Mouse (Mus musculus): Measurements from ENCODE around the gene Fgfr2. TPM values are rescaled to one million over a fixed set of nuclear protein-coding genes. Genes with fewer than 3 reads are reported as not detected.

Fgfr2 gene
- polyA plus RNA-seq, 1 experiment from 2014 or later = 86.9 TPM

- WGBS = 91% methylated on average over 9 of the region's 9 CpGs
- Histone ChIP-seq H3K27ac (ENCODE audit: low read depth, low read length) (no peak overlapping the region), H3K4me2 (ENCODE audit: low read depth) (no peak overlapping the region), H3K36me3 (ENCODE audit: control insufficient read depth, insufficient read depth, low read length) (no peaks in the 10 kb centered on the region), H3K9ac (ENCODE audit: low read length) (no peak overlapping the region), H3K27me3 (ENCODE audit: control insufficient read depth, insufficient read depth, low read length) (no peaks in the 10 kb centered on the region), H3K9me3 (ENCODE audit: control insufficient read depth, low read length) (no peaks in the 10 kb centered on the region), H3K4me3 (ENCODE audit: low read depth, low read length) (no peak overlapping the region), H3K4me1 (ENCODE audit: control insufficient read depth, insufficient read depth, low read length) (no peaks in the 10 kb centered on the region)
- ATAC-seq (ENCODE audit: insufficient read depth, low FRiP score, low TSS enrichment) (no peak), DNase-seq (ENCODE audit: low spot score) (no peak)
These were observed 226.8 kb downstream of the Fgfr2 start for GRCm38 (mm10) chr7:132896206-132896815.

GRCm38 (mm10) chr7:132894841-132895555 is 228.2 kb downstream of the Fgfr2 start:
- no peaks in the 10 kb centered on the region for H3K36me3 ChIP-seq (ENCODE audit: control insufficient read depth, insufficient read depth, low read length)
- H3K27ac ChIP-seq (ENCODE audit: low read depth, low read length) = no peak overlapping the region
- no peaks in the 10 kb centered on the region for H3K4me1 ChIP-seq (ENCODE audit: control insufficient read depth, insufficient read depth, low read length)
- no peak overlapping the region for H3K9ac ChIP-seq (ENCODE audit: low read length)
- DNase-seq (ENCODE audit: low spot score) (no peak), ATAC-seq (ENCODE audit: insufficient read depth, low FRiP score, low TSS enrichment) (no peak)
- 84% methylated on average over 7 of the region's 7 CpGs for WGBS
- no peak overlapping the region for H3K4me2 ChIP-seq (ENCODE audit: low read depth)
- no peaks in the 10 kb centered on the region for H3K9me3 ChIP-seq (ENCODE audit: control insufficient read depth, low read length)
- H3K4me3 ChIP-seq (ENCODE audit: low read depth, low read length) = no peak overlapping the region
- no peaks in the 10 kb centered on the region for H3K27me3 ChIP-seq (ENCODE audit: control insufficient read depth, insufficient read depth, low read length)

GRCm38 (mm10) chr7:132893336-132893735 is 229.8 kb downstream of the Fgfr2 start:
- 84% methylated on average over 1 of the region's 1 CpGs for WGBS
- H3K9me3 ChIP-seq (ENCODE audit: control insufficient read depth, low read length) = no peaks in the 10 kb centered on the region

GRCm38 (mm10) chr7:132892806-132893205 is 230.3 kb downstream of the Fgfr2 start:
- ATAC-seq (ENCODE audit: insufficient read depth, low FRiP score, low TSS enrichment) (no peak), DNase-seq (ENCODE audit: low spot score) (no peak)
- no peaks in the 10 kb centered on the region for H3K4me1 ChIP-seq (ENCODE audit: control insufficient read depth, insufficient read depth, low read length)
- no peak overlapping the region for H3K4me3 ChIP-seq (ENCODE audit: low read depth, low read length)
- H3K36me3 ChIP-seq (ENCODE audit: control insufficient read depth, insufficient read depth, low read length) = no peaks in the 10 kb centered on the region
- H3K9ac ChIP-seq (ENCODE audit: low read length) = no peak overlapping the region
- 78% methylated on average over 7 of the region's 7 CpGs for WGBS
- no peak overlapping the region for H3K4me2 ChIP-seq (ENCODE audit: low read depth)
- H3K27ac ChIP-seq (ENCODE audit: low read depth, low read length) = no peak overlapping the region
- no peaks in the 10 kb centered on the region for H3K27me3 ChIP-seq (ENCODE audit: control insufficient read depth, insufficient read depth, low read length)
- H3K9me3 ChIP-seq (ENCODE audit: control insufficient read depth, low read length) = no peaks in the 10 kb centered on the region

More at GRCm38 (mm10) chr7:132893336-132893735, 229.8 kb downstream of the Fgfr2 start:
- H3K27ac ChIP-seq (ENCODE audit: low read depth, low read length) = no peak overlapping the region
- H3K4me1 ChIP-seq (ENCODE audit: control insufficient read depth, insufficient read depth, low read length) = no peaks in the 10 kb centered on the region
- no peak overlapping the region for H3K4me2 ChIP-seq (ENCODE audit: low read depth)
- H3K36me3 ChIP-seq (ENCODE audit: control insufficient read depth, insufficient read depth, low read length) = no peaks in the 10 kb centered on the region
- H3K27me3 ChIP-seq (ENCODE audit: control insufficient read depth, insufficient read depth, low read length) = no peaks in the 10 kb centered on the region
- no peak for DNase-seq (ENCODE audit: low spot score)
- no peak overlapping the region for H3K4me3 ChIP-seq (ENCODE audit: low read depth, low read length)
- H3K9ac ChIP-seq (ENCODE audit: low read length) = no peak overlapping the region
- ATAC-seq (ENCODE audit: insufficient read depth, low FRiP score, low TSS enrichment) = no peak

DNA sequence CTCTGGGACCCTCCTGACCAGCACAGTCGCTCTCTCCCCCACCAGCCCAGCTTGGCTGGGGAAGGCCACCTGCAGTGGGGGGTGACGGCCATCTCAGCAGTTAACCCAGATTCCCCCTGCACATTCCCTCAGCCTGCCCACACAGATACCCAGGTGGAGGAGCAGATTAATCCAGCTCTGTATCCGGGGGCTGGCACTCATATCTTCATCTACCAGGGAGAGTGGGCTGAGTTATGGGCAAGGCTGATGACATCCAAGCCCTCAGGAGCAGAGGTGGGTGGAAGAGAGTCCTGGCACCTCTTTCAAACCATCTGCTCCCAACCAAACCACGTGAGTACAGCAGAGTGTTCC is 230.9 kb downstream of the Fgfr2 start:
- H3K9ac ChIP-seq (ENCODE audit: low read length) = no peak overlapping the region
- DNase-seq (ENCODE audit: low spot score) = no peak
- no peaks in the 10 kb centered on the region for H3K9me3 ChIP-seq (ENCODE audit: control insufficient read depth, low read length)
- H3K4me3 ChIP-seq (ENCODE audit: low read depth, low read length) = no peak overlapping the region
- H3K36me3 ChIP-seq (ENCODE audit: control insufficient read depth, insufficient read depth, low read length) = no peaks in the 10 kb centered on the region
- no peaks in the 10 kb centered on the region for H3K4me1 ChIP-seq (ENCODE audit: control insufficient read depth, insufficient read depth, low read length)
- no peaks in the 10 kb centered on the region for H3K27me3 ChIP-seq (ENCODE audit: control insufficient read depth, insufficient read depth, low read length)
- no peak for ATAC-seq (ENCODE audit: insufficient read depth, low FRiP score, low TSS enrichment)
- no peak overlapping the region for H3K4me2 ChIP-seq (ENCODE audit: low read depth)
- 68% methylated on average over 4 of the region's 4 CpGs for WGBS
- H3K27ac ChIP-seq (ENCODE audit: low read depth, low read length) = no peak overlapping the region

GRCm38 (mm10) chr7:132891561-132892310 is 231.4 kb downstream of the Fgfr2 start:
- 87% methylated on average over 5 of the region's 5 CpGs for WGBS
- DNase-seq (ENCODE audit: low spot score) (no peak), ATAC-seq (ENCODE audit: insufficient read depth, low FRiP score, low TSS enrichment) (no peak)
- Histone ChIP-seq H3K9ac (ENCODE audit: low read length) (no peak overlapping the region), H3K4me1 (ENCODE audit: control insufficient read depth, insufficient read depth, low read length) (no peaks in the 10 kb centered on the region), H3K27ac (ENCODE audit: low read depth, low read length) (no peak overlapping the region), H3K4me3 (ENCODE audit: low read depth, low read length) (no peak overlapping the region), H3K9me3 (ENCODE audit: control insufficient read depth, low read length) (no peaks in the 10 kb centered on the region), H3K27me3 (ENCODE audit: control insufficient read depth, insufficient read depth, low read length) (no peaks in the 10 kb centered on the region), H3K36me3 (ENCODE audit: control insufficient read depth, insufficient read depth, low read length) (no peaks in the 10 kb centered on the region), H3K4me2 (ENCODE audit: low read depth) (no peak overlapping the region)

- ATAC-seq (ENCODE audit: insufficient read depth, low FRiP score, low TSS enrichment) (no peak), DNase-seq (ENCODE audit: low spot score) (no peak)
- no peaks in the 10 kb centered on the region for H3K4me1 ChIP-seq (ENCODE audit: control insufficient read depth, insufficient read depth, low read length)
- 90% methylated on average over 5 of the region's 5 CpGs for WGBS
- no peaks in the 10 kb centered on the region for H3K9me3 ChIP-seq (ENCODE audit: control insufficient read depth, low read length)
- H3K9ac ChIP-seq (ENCODE audit: low read length) = no peak overlapping the region
- no peak overlapping the region for H3K4me2 ChIP-seq (ENCODE audit: low read depth)
- H3K27ac ChIP-seq (ENCODE audit: low read depth, low read length) = no peak overlapping the region
- no peaks in the 10 kb centered on the region for H3K36me3 ChIP-seq (ENCODE audit: control insufficient read depth, insufficient read depth, low read length)
- H3K27me3 ChIP-seq (ENCODE audit: control insufficient read depth, insufficient read depth, low read length) = no peaks in the 10 kb centered on the region
- H3K4me3 ChIP-seq (ENCODE audit: low read depth, low read length) = no peak overlapping the region
These were observed 232.9 kb downstream of the Fgfr2 start for GRCm38 (mm10) chr7:132890201-132890600.

GRCm38 (mm10) chr7:132889691-132890090 is 233.5 kb downstream of the Fgfr2 start:
- H3K4me3 ChIP-seq (ENCODE audit: low read depth, low read length) = no peak overlapping the region
- 91% methylated on average over 8 of the region's 8 CpGs for WGBS

More at GRCm38 (mm10) chr7:132889691-132890090, 233.5 kb downstream of the Fgfr2 start:
- Histone ChIP-seq H3K9ac (ENCODE audit: low read length) (no peak overlapping the region), H3K4me1 (ENCODE audit: control insufficient read depth, insufficient read depth, low read length) (no peaks in the 10 kb centered on the region), H3K27ac (ENCODE audit: low read depth, low read length) (no peak overlapping the region), H3K36me3 (ENCODE audit: control insufficient read depth, insufficient read depth, low read length) (no peaks in the 10 kb centered on the region), H3K9me3 (ENCODE audit: control insufficient read depth, low read length) (no peaks in the 10 kb centered on the region), H3K27me3 (ENCODE audit: control insufficient read depth, insufficient read depth, low read length) (no peaks in the 10 kb centered on the region), H3K4me2 (ENCODE audit: low read depth) (no peak overlapping the region)
- no peak for DNase-seq (ENCODE audit: low spot score)
- ATAC-seq (ENCODE audit: insufficient read depth, low FRiP score, low TSS enrichment) = no peak
